ENCODE assay signal across 9 mouse cellular contexts in the genomic region with DNA sequence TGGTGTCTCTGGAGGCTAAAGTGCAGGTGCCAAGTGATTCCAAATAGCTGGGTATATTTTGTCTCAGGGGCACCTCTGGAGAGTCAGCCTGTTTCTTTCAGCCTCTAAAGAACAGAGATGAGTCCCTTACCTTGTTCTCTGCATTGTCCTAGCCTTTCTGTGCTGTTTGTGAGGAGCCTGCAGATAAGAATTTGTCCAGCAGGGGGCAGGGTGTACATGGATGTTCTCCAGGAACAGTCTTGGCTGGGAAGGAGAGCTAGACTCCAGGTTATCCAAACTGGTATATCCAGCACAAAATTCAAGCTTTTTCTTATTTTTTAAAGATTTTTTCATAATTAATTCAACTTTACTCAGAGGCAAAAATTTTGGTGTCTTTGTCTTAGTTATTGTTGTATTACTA. TPM values are rescaled to one million over a fixed set of nuclear protein-coding genes. Genes with fewer than 3 reads are reported as not detected.
DNase-seq lines count a peak whose midpoint lies in the region; ATAC-seq and TF ChIP-seq lines count a peak whose summit lies in the region.
"Had no signal": no experiment of that assay in that cellular context is flagged by ENCODE, and none has a peak within 500 bp of the region (broad histone marks: within the 10 kb centered on the region; RNA-seq: fewer than 3 reads in every experiment).

No protein-coding gene starts in this region.

- no peak for ATAC-seq in forebrain, embryonic 14.5 days
- ATAC-seq in forebrain, embryonic 16.5 days: no peak
- ATAC-seq in midbrain, embryonic 13.5 days: 0 out of 2 replicates have a peak, but pooled peaks have one; percentile 53

- no peak overlapping the region for H3K9ac ChIP-seq in forebrain, embryonic 14.5 days (ENCODE audit: low read length)
- H3K9ac ChIP-seq in forebrain, embryonic 16.5 days (replicated peaks; ENCODE audit: low read depth, low read length): no peak overlapping the region
- H3K9ac ChIP-seq in midbrain, embryonic 13.5 days (replicated peaks): no peak overlapping the region

- intact Hi-C loops in gastrocnemius, adult 2 months (cut with DNase I): no loop called here

- H3K27me3 ChIP-seq in forebrain, embryonic 14.5 days (replicated peaks; ENCODE audit: control insufficient read depth, insufficient read depth, low read length): no peaks in the 10 kb centered on the region
- no peaks in the 10 kb centered on the region for H3K27me3 ChIP-seq in forebrain, embryonic 16.5 days (replicated peaks; ENCODE audit: control insufficient read depth, insufficient read depth, low read length)
- H3K27me3 ChIP-seq in midbrain, embryonic 13.5 days: no peaks in the 10 kb centered on the region

- no peaks in the 10 kb centered on the region for H3K36me3 ChIP-seq in forebrain, embryonic 14.5 days (ENCODE audit: control insufficient read depth, insufficient read depth, low read length)
- H3K36me3 ChIP-seq in forebrain, embryonic 16.5 days (ENCODE audit: control insufficient read depth, insufficient read depth): no peaks in the 10 kb centered on the region
- H3K36me3 ChIP-seq in midbrain, embryonic 13.5 days: no peaks in the 10 kb centered on the region

- peak; percentile 55 for TF ChIP-seq CTCF in gastrocnemius, adult 2 months (IDR thresholded peaks at IDR 0.05)

- no peaks in the 10 kb centered on the region for H3K4me1 ChIP-seq in forebrain, embryonic 14.5 days (ENCODE audit: control insufficient read depth, insufficient read depth, low read length)
- no peaks in the 10 kb centered on the region for H3K4me1 ChIP-seq in forebrain, embryonic 16.5 days (replicated peaks; ENCODE audit: control insufficient read depth, insufficient read depth, low read length)
- H3K4me1 ChIP-seq in midbrain, embryonic 13.5 days (replicated peaks): no peaks in the 10 kb centered on the region

- H3K27ac ChIP-seq in forebrain, embryonic 14.5 days (ENCODE audit: low read depth, low read length): no peak overlapping the region
- no peak overlapping the region for H3K27ac ChIP-seq in forebrain, embryonic 16.5 days (ENCODE audit: low read length)
- H3K27ac ChIP-seq in gastrocnemius, adult 2 months: no peak overlapping the region
- H3K27ac ChIP-seq in midbrain, embryonic 13.5 days: no peak overlapping the region

- no peak overlapping the region for H3K4me3 ChIP-seq in forebrain, embryonic 14.5 days (ENCODE audit: low read depth, low read length)
- no peak overlapping the region for H3K4me3 ChIP-seq in forebrain, embryonic 16.5 days (replicated peaks; ENCODE audit: low read length)
- no peak overlapping the region for H3K4me3 ChIP-seq in gastrocnemius, adult 2 months
- no peak overlapping the region for H3K4me3 ChIP-seq in midbrain, embryonic 13.5 days (replicated peaks)

- DNase-seq in forebrain, embryonic 14.5 days (ENCODE audit: low spot score): peak; percentile 41
- DNase-seq in A20 (ENCODE audit: low read depth, low spot score): peak; percentile 19
- DNase-seq in cerebellum, adult 11-12 months: peak; percentile 12
- DNase-seq in gastrocnemius, adult 2 months: peak; percentile 36
- peak; percentile 38 to 45 for DNase-seq in layer of hippocampus, postnatal 14 days (ENCODE audit: low spot score in 2 of 2)
- DNase-seq in thymus, postnatal 25 days: peak; percentile 1

- H3K4me2 ChIP-seq in forebrain, embryonic 14.5 days (ENCODE audit: low read length): no peak overlapping the region
- H3K4me2 ChIP-seq in forebrain, embryonic 16.5 days (ENCODE audit: low read length): no peak overlapping the region
- no peak overlapping the region for H3K4me2 ChIP-seq in midbrain, embryonic 13.5 days (replicated peaks)

- H3K9me3 ChIP-seq in forebrain, embryonic 14.5 days (replicated peaks; ENCODE audit: control insufficient read depth, low read length): no peaks in the 10 kb centered on the region
- H3K9me3 ChIP-seq in forebrain, embryonic 16.5 days (ENCODE audit: control insufficient read depth, low read length): no peaks in the 10 kb centered on the region
- H3K9me3 ChIP-seq in midbrain, embryonic 13.5 days: no peaks in the 10 kb centered on the region

RNA-seq across cellular contexts. Expression of a gene that starts 11.8 kb away (rescaled TPM):
- polyA plus RNA-seq in forebrain, embryonic 14.5 days (2014; fragmentation: Nextera tagmentation; extraction: Ambion mirVana): not detected in 2 replicates
- polyA plus RNA-seq in forebrain, embryonic 16.5 days (2015; fragmentation: Nextera tagmentation; extraction: Ambion mirVana): not detected in 2 replicates
- total RNA-seq in gastrocnemius, adult 2 months (2021): not detected
- not detected for total RNA-seq in layer of hippocampus, postnatal 14 days (2021)
- polyA plus RNA-seq in midbrain, embryonic 13.5 days (2015; fragmentation: Nextera tagmentation; extraction: Ambion mirVana): not detected in 2 replicates
- polyA plus RNA-seq: heart, embryonic 14.5 days had no signal

RNA-seq across cellular contexts. Expression of a gene that starts 28.6 kb away (rescaled TPM):
- polyA plus RNA-seq in forebrain, embryonic 14.5 days (2014; fragmentation: Nextera tagmentation; extraction: Ambion mirVana): not detected in 2 replicates
- not detected in 2 replicates for polyA plus RNA-seq in forebrain, embryonic 16.5 days (2015; fragmentation: Nextera tagmentation; extraction: Ambion mirVana)
- not detected for total RNA-seq in gastrocnemius, adult 2 months (2021)
- not detected for total RNA-seq in layer of hippocampus, postnatal 14 days (2021)
- not detected in 2 replicates for polyA plus RNA-seq in midbrain, embryonic 13.5 days (2015; fragmentation: Nextera tagmentation; extraction: Ambion mirVana)
- polyA plus RNA-seq: heart, embryonic 14.5 days had no signal

RNA-seq across cellular contexts. Expression of a gene that starts 42.0 kb away (rescaled TPM):
- polyA plus RNA-seq in forebrain, embryonic 14.5 days (2014; fragmentation: Nextera tagmentation; extraction: Ambion mirVana): not detected in 2 replicates
- not detected in 2 replicates for polyA plus RNA-seq in forebrain, embryonic 16.5 days (2015; fragmentation: Nextera tagmentation; extraction: Ambion mirVana)
- not detected for total RNA-seq in gastrocnemius, adult 2 months (2021)
- not detected for total RNA-seq in layer of hippocampus, postnatal 14 days (2021)
- not detected in 2 replicates for polyA plus RNA-seq in midbrain, embryonic 13.5 days (2015; fragmentation: Nextera tagmentation; extraction: Ambion mirVana)
- polyA plus RNA-seq: heart, embryonic 14.5 days had no signal
